13 mouse cellular contexts compared by ENCODE assay signal in genomic region chr9:73089222-73089920, GRCm38 (mm10). TPM values are rescaled to one million over a fixed set of nuclear protein-coding genes. Genes with fewer than 3 reads are reported as not detected.
DNase-seq lines count a peak whose midpoint lies in the region; ATAC-seq and TF ChIP-seq lines count a peak whose summit lies in the region.
"Had no signal": no experiment of that assay in that cellular context is flagged by ENCODE, and none has a peak within 500 bp of the region (broad histone marks: within the 10 kb centered on the region; RNA-seq: fewer than 3 reads in every experiment).

No protein-coding gene starts in this region.

- intact Hi-C loops in gastrocnemius, postnatal 36 days (cut with DNase I), result loop anchor here (5.0 kb wide), 1 partner anchor 202 kb away; no protein-coding TSS in a partner anchor

- no peak; the same call in 1 of the 2 replicates for ATAC-seq in kidney, postnatal 0 days (replicated peaks; ENCODE audit: low FRiP score, low read depth)
- no peak for ATAC-seq in kidney, embryonic 14.5 days (ENCODE audit: low FRiP score, low TSS enrichment)
- ATAC-seq in intestine, embryonic 14.5 days (replicated peaks; ENCODE audit: low FRiP score, low TSS enrichment, low read depth), result peak; percentile 67; the same call in 1 of the 2 replicates

- H3K27ac ChIP-seq in kidney, postnatal 0 days, result no peak overlapping the region
- H3K27ac ChIP-seq in kidney, embryonic 14.5 days (ENCODE audit: low read depth, low read length), result no peak overlapping the region
- H3K27ac ChIP-seq in intestine, embryonic 14.5 days (ENCODE audit: low read depth), result no peak overlapping the region
- H3K27ac ChIP-seq: embryonic facial prominence, embryonic 12.5 days; heart, adult 2 months; left cerebral cortex, adult 2 months had no signal

- H3K4me1 ChIP-seq in kidney, postnatal 0 days (replicated peaks; ENCODE audit: insufficient read depth, low read length), result no peaks in the 10 kb centered on the region
- no peaks in the 10 kb centered on the region for H3K4me1 ChIP-seq in kidney, embryonic 14.5 days (ENCODE audit: control insufficient read depth, insufficient read depth, low read length)
- H3K4me1 ChIP-seq in intestine, embryonic 14.5 days (replicated peaks; ENCODE audit: control insufficient read depth, insufficient read depth, low read length), result no peaks in the 10 kb centered on the region
- H3K4me1 ChIP-seq: embryonic facial prominence, embryonic 12.5 days had no signal

- TF ChIP-seq CTCF in kidney, postnatal 0 days (IDR thresholded peaks at IDR 0.05; ENCODE audit: low read depth), result no peak

- WGBS in kidney, postnatal 0 days, result 67% methylated on average over 16 of the region's 16 CpGs
- WGBS in kidney, embryonic 14.5 days, result 72% methylated on average over 16 of the region's 16 CpGs
- WGBS in intestine, embryonic 14.5 days, result 65% methylated on average over 16 of the region's 16 CpGs

- no peaks in the 10 kb centered on the region for H3K27me3 ChIP-seq in kidney, postnatal 0 days (ENCODE audit: insufficient read depth, low read length)
- no peaks in the 10 kb centered on the region for H3K27me3 ChIP-seq in kidney, embryonic 14.5 days (ENCODE audit: control insufficient read depth, insufficient read depth, low read length)
- no peaks in the 10 kb centered on the region for H3K27me3 ChIP-seq in intestine, embryonic 14.5 days (replicated peaks; ENCODE audit: control insufficient read depth, insufficient read depth, low read length)
- H3K27me3 ChIP-seq: embryonic facial prominence, embryonic 12.5 days had no signal

- DNase-seq in kidney, postnatal 0 days (ENCODE audit: low spot score), result peak; percentile 10
- no peak for DNase-seq in intestine, embryonic 14.5 days (ENCODE audit: low spot score)
- peak; percentile 90 for DNase-seq in lung, postnatal 36 days
- peak; percentile 28 to 65 for DNase-seq in thymus, adult 18-20 months
- DNase-seq in gastrocnemius, postnatal 36 days, result no peak
- no peak for DNase-seq in kidney, postnatal 36 days
- no peak for DNase-seq in kidney, adult 8-10 months
- DNase-seq: adrenal gland, postnatal 36 days had no signal

- H3K4me3 ChIP-seq in kidney, postnatal 0 days (replicated peaks; ENCODE audit: low read depth, low read length), result no peak overlapping the region
- H3K4me3 ChIP-seq in kidney, embryonic 14.5 days (ENCODE audit: low read length), result no peak overlapping the region
- no peak overlapping the region for H3K4me3 ChIP-seq in intestine, embryonic 14.5 days (ENCODE audit: low read depth, low read length)
- H3K4me3 ChIP-seq: embryonic facial prominence, embryonic 12.5 days; heart, adult 2 months; left cerebral cortex, adult 2 months had no signal

- no peak overlapping the region for H3K9ac ChIP-seq in kidney, postnatal 0 days (ENCODE audit: low read depth, low read length)
- no peak overlapping the region for H3K9ac ChIP-seq in kidney, embryonic 14.5 days (ENCODE audit: low read depth, low read length)
- no peak overlapping the region for H3K9ac ChIP-seq in intestine, embryonic 14.5 days (ENCODE audit: low read length)
- H3K9ac ChIP-seq: embryonic facial prominence, embryonic 12.5 days had no signal

- no peak overlapping the region for H3K4me2 ChIP-seq in kidney, postnatal 0 days (ENCODE audit: low read length)
- H3K4me2 ChIP-seq in kidney, embryonic 14.5 days (replicated peaks; ENCODE audit: low read depth, low read length), result no peak overlapping the region
- H3K4me2 ChIP-seq in intestine, embryonic 14.5 days (ENCODE audit: low read length), result no peak overlapping the region
- H3K4me2 ChIP-seq: embryonic facial prominence, embryonic 12.5 days had no signal

- no peaks in the 10 kb centered on the region for H3K9me3 ChIP-seq in kidney, postnatal 0 days (replicated peaks; ENCODE audit: low read length)
- H3K9me3 ChIP-seq in kidney, embryonic 14.5 days (ENCODE audit: control insufficient read depth, low read length), result no peaks in the 10 kb centered on the region
- no peaks in the 10 kb centered on the region for H3K9me3 ChIP-seq in intestine, embryonic 14.5 days (ENCODE audit: control insufficient read depth, low read length)
- H3K9me3 ChIP-seq: embryonic facial prominence, embryonic 12.5 days had no signal

- H3K36me3 ChIP-seq in kidney, postnatal 0 days (ENCODE audit: insufficient read depth, low read length), result no peaks in the 10 kb centered on the region
- no peaks in the 10 kb centered on the region for H3K36me3 ChIP-seq in kidney, embryonic 14.5 days (ENCODE audit: control insufficient read depth, insufficient read depth, low read length)
- H3K36me3 ChIP-seq in intestine, embryonic 14.5 days (ENCODE audit: control insufficient read depth, insufficient read depth, low read length), result no peaks in the 10 kb centered on the region
- H3K36me3 ChIP-seq: embryonic facial prominence, embryonic 12.5 days had no signal

RNA-seq across cellular contexts. Expression of gene Khdc3, which starts 12.3 kb away (rescaled TPM):
- polyA plus RNA-seq in kidney, postnatal 0 days (2015; fragmentation: Nextera tagmentation; extraction: Ambion mirVana), result 0.15 and 0.29 TPM in 2 replicates
- 0.14 TPM in 1 of 2 replicates, not detected in the other for polyA plus RNA-seq in kidney, embryonic 14.5 days (2014; fragmentation: Nextera tagmentation; extraction: Ambion mirVana)
- 0.26 TPM in 1 of 2 replicates, not detected in the other for polyA plus RNA-seq in intestine, embryonic 14.5 days (2014; fragmentation: Nextera tagmentation; extraction: Ambion mirVana)
- not detected for total RNA-seq in gastrocnemius, postnatal 36 days (2021)
- total RNA-seq: heart, adult 2 months had no signal
- polyA plus RNA-seq: C2C12; heart, adult 2 months had no signal

RNA-seq across cellular contexts. Expression of gene Gm20509, which starts 12.9 kb away (rescaled TPM):
- polyA plus RNA-seq in kidney, postnatal 0 days (2015; fragmentation: Nextera tagmentation; extraction: Ambion mirVana), result not detected in 2 replicates
- not detected in 2 replicates for polyA plus RNA-seq in kidney, embryonic 14.5 days (2014; fragmentation: Nextera tagmentation; extraction: Ambion mirVana)
- polyA plus RNA-seq in intestine, embryonic 14.5 days (2014; fragmentation: Nextera tagmentation; extraction: Ambion mirVana), result not detected in 2 replicates
- total RNA-seq in gastrocnemius, postnatal 36 days (2021), result not detected
- total RNA-seq: heart, adult 2 months; left cerebral cortex, adult 2 months had no signal
- polyA plus RNA-seq: C2C12; embryonic facial prominence, embryonic 12.5 days; heart, adult 2 months had no signal

RNA-seq across cellular contexts. Expression of gene Rsl24d1, which starts 23.9 kb away (rescaled TPM):
- polyA plus RNA-seq in kidney, postnatal 0 days (2015; fragmentation: Nextera tagmentation; extraction: Ambion mirVana), result 103 and 105 TPM in 2 replicates
- polyA plus RNA-seq in kidney, embryonic 14.5 days (2014; fragmentation: Nextera tagmentation; extraction: Ambion mirVana), result 149 and 176 TPM in 2 replicates
- 121 and 126 TPM in 2 replicates for polyA plus RNA-seq in intestine, embryonic 14.5 days (2014; fragmentation: Nextera tagmentation; extraction: Ambion mirVana)
- 10 to 100 TPM; 36.9 to 37.8 TPM for total RNA-seq in gastrocnemius, postnatal 36 days (2021)

RNA-seq across cellular contexts. Expression of gene Rab27a, which starts 44.7 kb away (rescaled TPM):
- polyA plus RNA-seq in kidney, postnatal 0 days (2015; fragmentation: Nextera tagmentation; extraction: Ambion mirVana), result 8.9 and 9.1 TPM in 2 replicates
- polyA plus RNA-seq in kidney, embryonic 14.5 days (2014; fragmentation: Nextera tagmentation; extraction: Ambion mirVana), result 1.2 and 1.3 TPM in 2 replicates
- 2.1 and 2.9 TPM in 2 replicates for polyA plus RNA-seq in intestine, embryonic 14.5 days (2014; fragmentation: Nextera tagmentation; extraction: Ambion mirVana)
- total RNA-seq in gastrocnemius, postnatal 36 days (2021), result 1 to 10 TPM; 1.4 to 1.8 TPM

RNA-seq across cellular contexts. Expression of gene Pigb, which starts 49.2 kb away (rescaled TPM):
- 10.8 and 11.9 TPM in 2 replicates for polyA plus RNA-seq in kidney, postnatal 0 days (2015; fragmentation: Nextera tagmentation; extraction: Ambion mirVana)
- polyA plus RNA-seq in kidney, embryonic 14.5 days (2014; fragmentation: Nextera tagmentation; extraction: Ambion mirVana), result 12.7 and 18.9 TPM in 2 replicates
- 18.5 and 19.6 TPM in 2 replicates for polyA plus RNA-seq in intestine, embryonic 14.5 days (2014; fragmentation: Nextera tagmentation; extraction: Ambion mirVana)
- 1 to 10 TPM; 3.2 to 4.3 TPM for total RNA-seq in gastrocnemius, postnatal 36 days (2021)

Comparison
In these comparisons a context has a peak if more than half of its experiments do, and no peak if none do; other contexts are left out.
1. DNase-seq: peak in kidney, postnatal 0 days (single experiment), lung, postnatal 36 days (single experiment) and thymus, adult 18-20 months (2 of 2); none in intestine, embryonic 14.5 days (single experiment), gastrocnemius, postnatal 36 days (0 of 2), kidney, postnatal 36 days (0 of 2) and kidney, adult 8-10 months (0 of 2).